Mouse (Mus musculus): ENCODE data around the gene Tgif1. TPM values are rescaled to one million over a fixed set of nuclear protein-coding genes. Genes with fewer than 3 reads are reported as not detected.
"Not testable (repeated sequence)": the region's sequence is repeated elsewhere in the genome, so short reads cannot be mapped to it uniquely, and the experiment has no call there.

Tgif1 gene
- polyA plus RNA-seq, 1 experiment from 2014 or later, result 58.1 TPM

- WGBS, result 5% methylated on average over 4 of the region's 4 CpGs
Observed at GRCm38 (mm10) chr17:70847086-70847485, 6.3 kb downstream of the Tgif1 start.

DNA sequence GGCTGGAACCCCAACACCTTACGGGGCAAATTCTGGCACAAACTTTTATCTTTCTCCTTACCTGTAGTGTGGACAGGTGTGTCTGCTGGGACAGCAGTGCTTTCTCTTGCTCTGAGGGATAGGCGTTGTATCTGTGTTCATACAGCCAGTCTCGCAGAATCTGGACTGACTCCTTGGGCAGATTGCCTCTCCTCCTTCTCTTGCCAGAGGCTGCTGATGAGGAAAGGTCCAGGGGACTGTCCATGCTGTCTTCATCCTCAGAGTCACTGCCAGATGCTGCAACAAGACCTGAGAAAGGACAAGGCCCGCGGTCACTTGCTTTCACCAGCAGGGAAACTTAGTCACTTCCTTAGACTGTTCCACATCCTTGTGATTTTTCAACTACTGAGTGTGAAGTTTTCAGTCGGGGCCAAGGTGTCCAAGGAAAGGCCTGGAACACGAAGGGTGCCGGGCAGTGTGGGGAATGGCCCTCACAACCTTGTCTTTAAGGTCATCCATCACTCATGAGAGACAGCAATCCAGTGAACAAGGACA is 7.2 kb downstream of the Tgif1 start:
- Histone ChIP-seq H3K27me3 (ENCODE audit: insufficient read depth, poor library complexity, severe bottlenecking) (no peaks in the 10 kb centered on the region), H3K27ac (no peak overlapping the region), H3K36me3 (peaks cover 41% of the 10 kb centered on the region), H3K4me1 (peaks cover 5% of the 10 kb centered on the region; the same call in 1 of the 2 replicates), H3K9me3 (no peaks in the 10 kb centered on the region), H3K4me3 (no peak overlapping the region)
- WGBS, result 71% methylated on average over 8 of the region's 8 CpGs
- DNase-seq (ENCODE audit: low spot score), result no peak

More at GRCm38 (mm10) chr17:70847086-70847485, 6.3 kb downstream of the Tgif1 start:
- no peak overlapping the region for H3K27ac ChIP-seq
- peaks cover 33% of the 10 kb centered on the region for H3K36me3 ChIP-seq
- H3K27me3 ChIP-seq (ENCODE audit: insufficient read depth, poor library complexity, severe bottlenecking), result no peaks in the 10 kb centered on the region
- H3K4me3 ChIP-seq, result peak overlapping the region; percentile 82; the same call in 1 of the 2 replicates
- DNase-seq (ENCODE audit: low spot score), result no peak
- peaks cover 5% of the 10 kb centered on the region; the same call in 1 of the 2 replicates for H3K4me1 ChIP-seq
- H3K9me3 ChIP-seq, result no peaks in the 10 kb centered on the region

- no peak for DNase-seq (ENCODE audit: low spot score)
- H3K4me1 ChIP-seq, result peaks cover 5% of the 10 kb centered on the region; the same call in 1 of the 2 replicates
- H3K36me3 ChIP-seq, result peaks cover 41% of the 10 kb centered on the region
- no peaks in the 10 kb centered on the region for H3K9me3 ChIP-seq
- H3K27ac ChIP-seq, result no peak overlapping the region
- WGBS, result 79% methylated on average over 2 of the region's 2 CpGs
- no peak overlapping the region for H3K4me3 ChIP-seq
- no peaks in the 10 kb centered on the region for H3K27me3 ChIP-seq (ENCODE audit: insufficient read depth, poor library complexity, severe bottlenecking)
Observed at GRCm38 (mm10) chr17:70845543-70845942, 7.8 kb downstream of the Tgif1 start.

- no peak overlapping the region for H3K27ac ChIP-seq
- H3K9me3 ChIP-seq, result no peaks in the 10 kb centered on the region
- no peak for DNase-seq (ENCODE audit: low spot score)
- peaks cover 44% of the 10 kb centered on the region for H3K36me3 ChIP-seq
- H3K4me3 ChIP-seq, result no peak overlapping the region
- H3K27me3 ChIP-seq (ENCODE audit: insufficient read depth, poor library complexity, severe bottlenecking), result no peaks in the 10 kb centered on the region
- H3K4me1 ChIP-seq, result peaks cover 5% of the 10 kb centered on the region; the same call in 1 of the 2 replicates
- 75% methylated on average over 10 of the region's 10 CpGs for WGBS
Observed at GRCm38 (mm10) chr17:70844971-70845370, 8.4 kb downstream of the Tgif1 start.

- WGBS, result 86% methylated on average over 4 of the region's 4 CpGs
- H3K27ac ChIP-seq, result no peak overlapping the region
- peaks cover 51% of the 10 kb centered on the region for H3K36me3 ChIP-seq
- DNase-seq (ENCODE audit: low spot score), result no peak
- H3K4me3 ChIP-seq, result no peak overlapping the region
- H3K27me3 ChIP-seq (ENCODE audit: insufficient read depth, poor library complexity, severe bottlenecking), result no peaks in the 10 kb centered on the region
- H3K9me3 ChIP-seq, result no peaks in the 10 kb centered on the region
- peaks cover 5% of the 10 kb centered on the region; the same call in 1 of the 2 replicates for H3K4me1 ChIP-seq
Observed at GRCm38 (mm10) chr17:70843252-70843651, 10.1 kb downstream of the Tgif1 start.

GRCm38 (mm10) chr17:70838533-70838932 is 14.8 kb downstream of the Tgif1 start:
- DNase-seq (ENCODE audit: low spot score), result peak; percentile 38
- Histone ChIP-seq H3K27ac (no peak overlapping the region), H3K4me3 (no peak overlapping the region), H3K4me1 (peaks cover 6% of the 10 kb centered on the region; the same call in 1 of the 2 replicates), H3K36me3 (peaks cover 29% of the 10 kb centered on the region), H3K9me3 (no peaks in the 10 kb centered on the region), H3K27me3 (ENCODE audit: insufficient read depth, poor library complexity, severe bottlenecking) (peaks cover 12% of the 10 kb centered on the region; the same call in 1 of the 2 replicates)
- 80% methylated on average over 5 of the region's 5 CpGs for WGBS

- Histone ChIP-seq H3K27me3 (ENCODE audit: insufficient read depth, poor library complexity, severe bottlenecking) (peaks cover 17% of the 10 kb centered on the region; the same call in 1 of the 2 replicates), H3K36me3 (peaks cover 24% of the 10 kb centered on the region), H3K9me3 (no peaks in the 10 kb centered on the region), H3K4me1 (peaks cover 6% of the 10 kb centered on the region; the same call in 1 of the 2 replicates), H3K4me3 (no peak overlapping the region), H3K27ac (no peak overlapping the region)
- WGBS, result 75% methylated on average over 7 of the region's 7 CpGs
- DNase-seq (ENCODE audit: low spot score), result peak; percentile 25
Observed at GRCm38 (mm10) chr17:70838031-70838430, 15.3 kb downstream of the Tgif1 start.

DNA sequence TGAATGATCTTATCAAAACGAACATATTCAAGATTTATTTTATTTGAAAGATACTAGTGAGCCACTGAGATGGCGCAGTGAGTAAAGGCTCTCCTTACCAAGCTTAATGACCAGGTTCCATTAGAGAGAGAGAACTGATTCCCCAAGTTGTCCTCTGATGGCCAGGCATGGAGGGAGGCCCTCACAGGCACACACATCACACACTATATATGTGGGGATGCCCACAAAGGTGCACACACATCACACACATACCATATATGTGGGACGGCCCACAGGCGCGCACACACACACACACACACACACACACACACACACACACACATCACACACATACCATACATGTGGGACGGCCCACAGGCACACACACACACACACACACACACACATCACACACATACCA is 15.9 kb downstream of the Tgif1 start:
- WGBS, result 85% methylated on average over 6 of the region's 6 CpGs
- H3K27me3 ChIP-seq (ENCODE audit: insufficient read depth, poor library complexity, severe bottlenecking), result peaks cover 21% of the 10 kb centered on the region; the same call in 1 of the 2 replicates
- H3K4me1 ChIP-seq; H3K4me3 ChIP-seq; H3K9me3 ChIP-seq; DNase-seq (ENCODE audit: low spot score); H3K27ac ChIP-seq: not testable (repeated sequence)
- H3K36me3 ChIP-seq, result peaks cover 20% of the 10 kb centered on the region

DNA sequence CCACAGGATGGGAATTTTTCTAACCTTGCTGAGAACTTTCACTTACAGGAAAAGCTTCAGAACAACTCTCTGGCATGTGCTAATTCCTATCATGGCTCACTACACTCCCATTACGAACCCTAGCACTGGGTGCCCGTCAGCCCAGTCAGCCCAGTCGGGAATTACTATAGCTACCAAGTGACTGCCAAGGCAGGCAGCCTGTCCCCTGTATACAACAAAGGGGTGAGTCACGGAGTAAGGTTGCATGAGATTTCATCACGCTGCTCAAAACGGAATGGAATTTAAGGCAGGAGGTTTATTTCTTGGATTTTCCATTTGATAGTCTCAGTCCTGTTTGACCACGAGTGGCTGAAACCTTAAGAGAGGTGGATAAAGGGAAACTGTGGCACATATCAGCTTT is 16.5 kb downstream of the Tgif1 start:
- peaks cover 21% of the 10 kb centered on the region; the same call in 1 of the 2 replicates for H3K27me3 ChIP-seq (ENCODE audit: insufficient read depth, poor library complexity, severe bottlenecking)
- no peak overlapping the region for H3K4me3 ChIP-seq
- H3K9me3 ChIP-seq, result no peaks in the 10 kb centered on the region
- DNase-seq (ENCODE audit: low spot score), result no peak
- peaks cover 6% of the 10 kb centered on the region; the same call in 1 of the 2 replicates for H3K4me1 ChIP-seq
- H3K27ac ChIP-seq, result no peak overlapping the region
- WGBS, result 59% methylated on average over 7 of the region's 7 CpGs
- H3K36me3 ChIP-seq, result peaks cover 16% of the 10 kb centered on the region

GRCm38 (mm10) chr17:70835071-70835790 is 18.1 kb downstream of the Tgif1 start:
- no peak overlapping the region for H3K27ac ChIP-seq
- H3K27me3 ChIP-seq (ENCODE audit: insufficient read depth, poor library complexity, severe bottlenecking), result peaks cover 21% of the 10 kb centered on the region; the same call in 1 of the 2 replicates
- DNase-seq (ENCODE audit: low spot score), result peak; percentile 50
- peaks cover 6% of the 10 kb centered on the region; the same call in 1 of the 2 replicates for H3K4me1 ChIP-seq
- peak overlapping the region; percentile 62 for H3K4me3 ChIP-seq
- H3K36me3 ChIP-seq, result peaks cover 8% of the 10 kb centered on the region
- no peaks in the 10 kb centered on the region for H3K9me3 ChIP-seq
- WGBS, result 5% methylated on average over 10 of the region's 10 CpGs

- 1% methylated on average over 29 of the region's 29 CpGs for WGBS
- DNase-seq (ENCODE audit: low spot score), result peak; percentile 66
- H3K4me3 ChIP-seq, result peak overlapping the region; percentile 62
- H3K27ac ChIP-seq, result peak overlapping the region; percentile 48; the same call in 1 of the 2 replicates
- H3K4me1 ChIP-seq, result peaks cover 6% of the 10 kb centered on the region; the same call in 1 of the 2 replicates
- H3K36me3 ChIP-seq, result 0 out of 2 replicates have a peak, but pooled peaks cover 3% of the 10 kb centered on the region
- peaks cover 21% of the 10 kb centered on the region; the same call in 1 of the 2 replicates for H3K27me3 ChIP-seq (ENCODE audit: insufficient read depth, poor library complexity, severe bottlenecking)
- no peaks in the 10 kb centered on the region for H3K9me3 ChIP-seq
Observed at GRCm38 (mm10) chr17:70834430-70834965, 18.8 kb downstream of the Tgif1 start.

GRCm38 (mm10) chr17:70832544-70832943 is 20.8 kb downstream of the Tgif1 start:
- 81% methylated on average over 9 of the region's 9 CpGs for WGBS
- Histone ChIP-seq H3K27me3 (ENCODE audit: insufficient read depth, poor library complexity, severe bottlenecking) (peaks cover 21% of the 10 kb centered on the region; the same call in 1 of the 2 replicates), H3K36me3 (no peaks in the 10 kb centered on the region), H3K9me3 (no peaks in the 10 kb centered on the region), H3K27ac (no peak overlapping the region), H3K4me1 (peaks cover 6% of the 10 kb centered on the region; the same call in 1 of the 2 replicates), H3K4me3 (no peak overlapping the region)
- DNase-seq (ENCODE audit: low spot score), result no peak

DNA sequence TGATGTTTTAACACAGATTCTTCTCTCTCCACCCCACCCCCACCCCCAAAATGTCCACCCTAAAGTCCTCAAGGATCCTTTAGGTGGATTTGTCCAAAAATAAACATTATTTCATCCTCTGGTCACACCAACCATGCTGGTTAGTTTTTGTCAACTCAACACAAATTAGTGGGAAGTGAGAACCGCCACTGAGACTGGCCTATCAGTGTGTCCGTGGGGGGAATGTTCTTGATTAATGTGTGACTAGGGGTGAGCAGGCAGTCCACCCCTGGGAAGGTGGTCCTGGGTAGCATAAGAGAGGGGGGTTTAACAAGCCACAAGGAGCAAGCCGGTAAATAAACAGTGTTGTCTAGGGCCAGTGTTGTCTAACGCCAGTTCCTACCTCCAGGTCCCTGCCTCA is 21.8 kb downstream of the Tgif1 start:
- Histone ChIP-seq H3K9me3 (no peaks in the 10 kb centered on the region), H3K27ac (no peak overlapping the region), H3K4me3 (no peak overlapping the region), H3K36me3 (no peaks in the 10 kb centered on the region), H3K4me1 (peaks cover 6% of the 10 kb centered on the region; the same call in 1 of the 2 replicates), H3K27me3 (ENCODE audit: insufficient read depth, poor library complexity, severe bottlenecking) (peaks cover 18% of the 10 kb centered on the region; the same call in 1 of the 2 replicates)
- DNase-seq (ENCODE audit: low spot score), result peak; percentile 31
- WGBS, result 70% methylated on average over 4 of the region's 4 CpGs

All from heart, embryonic 10.5 days (tissue).